Mouse (Mus musculus) layer of hippocampus, adult 9-11 months (tissue): ENCODE results near the gene Pgm2l1.
"Not testable (repeated sequence)": the region's sequence is repeated elsewhere in the genome, so short reads cannot be mapped to it uniquely, and the experiment has no call there.

ENCODE experiments used
- DNase-seq: peaks from one replicate; pipeline ENCODE4 v3.0.0; 2022

Pgm2l1 gene

GRCm38 (mm10) chr7:100230646-100231045 lies 3.5 kb downstream of the Pgm2l1 start:
- no peak for DNase-seq

DNA sequence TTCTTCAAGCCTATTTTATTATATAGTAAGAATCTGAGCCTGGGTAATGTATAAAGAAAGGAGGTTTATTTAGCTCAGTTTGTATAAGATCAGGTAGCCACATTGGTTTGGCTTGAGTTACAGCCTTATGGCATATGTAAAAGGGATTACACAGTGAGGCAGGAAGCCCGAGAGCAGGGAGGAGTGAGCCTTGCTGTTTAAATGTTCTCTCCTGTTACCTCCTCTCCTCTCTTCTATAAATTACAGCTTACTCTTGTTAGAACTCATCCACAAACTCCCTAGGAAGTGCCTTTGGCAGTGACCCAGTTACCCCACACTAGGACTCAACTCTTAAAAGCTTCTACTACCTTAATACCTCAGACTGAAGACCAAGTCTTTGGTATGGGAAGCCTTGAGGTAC lies 4.5 kb downstream of the Pgm2l1 start:
- DNase-seq = no peak

DNA sequence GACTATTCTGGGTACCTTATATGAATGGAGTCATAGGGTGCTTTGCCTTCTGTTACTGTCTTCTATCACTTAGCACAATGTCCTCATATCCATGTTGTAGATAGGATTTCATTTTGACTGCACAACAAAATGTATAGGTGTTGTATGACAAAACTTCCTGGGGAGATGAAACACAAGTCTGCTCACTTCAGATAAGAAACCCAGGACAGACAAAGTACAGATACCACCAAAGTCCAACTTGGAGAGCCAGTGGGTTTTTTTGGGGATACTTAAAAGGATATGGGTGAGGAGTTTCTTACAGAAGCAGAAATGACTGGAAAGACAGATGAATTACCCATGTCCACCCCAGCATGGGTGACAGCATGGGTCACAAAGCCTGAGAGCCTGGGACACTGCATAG lies 6.5 kb downstream of the Pgm2l1 start:
- DNase-seq = no peak

DNA sequence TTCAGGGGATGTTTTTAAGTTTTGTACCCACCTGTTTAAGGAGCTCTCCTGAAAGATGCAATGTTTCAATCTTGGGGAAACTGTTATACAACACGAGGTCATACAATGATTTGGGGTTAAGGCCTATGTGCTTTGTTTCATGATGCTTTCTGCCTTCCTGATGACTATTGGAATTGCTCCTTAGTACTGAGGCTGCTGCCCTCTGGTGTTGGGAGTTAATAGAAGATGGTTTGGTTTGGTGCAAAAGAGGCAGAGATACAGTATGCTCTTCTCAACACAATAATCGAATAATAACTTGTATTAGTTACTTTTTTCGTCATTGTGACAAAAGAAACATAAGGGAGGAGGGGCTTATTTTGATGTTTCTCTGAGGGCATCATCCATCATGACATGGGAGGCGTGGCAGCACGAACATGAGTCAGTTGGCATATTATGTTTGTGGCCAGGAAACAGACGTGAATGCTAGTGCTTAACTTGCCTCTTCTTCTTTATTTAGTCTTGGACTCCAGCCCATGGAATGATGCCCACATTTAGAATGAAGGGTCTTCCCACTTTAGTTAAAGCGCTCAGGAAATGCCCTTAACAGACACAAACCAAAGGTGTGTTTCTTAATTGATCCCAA lies 7.2 kb downstream of the Pgm2l1 start:
- peak; percentile 18 for DNase-seq

- DNase-seq = no peak
These were observed 11.1 kb downstream of the Pgm2l1 start for GRCm38 (mm10) chr7:100238271-100238670.

DNA sequence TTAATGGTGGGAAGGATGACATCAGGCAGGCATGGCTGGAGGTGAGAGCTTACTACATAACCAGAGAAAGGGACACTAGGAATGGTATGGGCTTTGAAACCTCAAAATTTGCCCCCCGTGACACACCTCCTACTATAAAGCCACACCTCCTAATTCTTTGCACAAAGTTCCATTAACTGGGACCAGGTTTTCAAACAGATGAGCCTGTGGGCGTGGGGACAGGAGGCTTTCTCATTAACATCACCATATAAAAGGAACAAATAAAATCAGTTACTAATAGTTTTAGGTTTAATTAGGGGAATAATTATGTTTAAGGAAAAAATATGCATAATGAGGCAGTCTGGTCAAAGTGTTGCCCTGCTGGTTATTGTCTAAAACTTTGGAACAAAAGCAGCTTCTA lies 13.4 kb downstream of the Pgm2l1 start:
- peak; percentile 55 for DNase-seq

DNA sequence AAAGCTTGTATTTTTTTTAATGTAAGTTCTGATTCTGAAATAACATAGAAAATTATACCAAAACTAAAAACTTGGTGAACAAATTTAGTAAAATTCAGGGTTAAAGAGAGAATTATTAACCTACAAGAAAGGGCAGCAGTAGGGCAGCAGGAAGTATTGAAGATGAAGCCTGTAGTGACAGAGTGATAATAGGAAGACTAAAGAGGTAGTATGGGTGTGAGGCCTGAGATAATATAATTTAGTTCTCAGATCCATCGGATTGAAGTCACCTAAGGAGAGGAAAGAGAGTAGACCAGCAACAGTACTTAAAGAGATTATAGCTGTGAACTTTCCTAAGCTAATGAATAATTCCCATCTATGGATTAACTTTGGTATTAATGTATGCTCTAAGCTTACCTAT lies 15.8 kb downstream of the Pgm2l1 start:
- no peak for DNase-seq

DNA sequence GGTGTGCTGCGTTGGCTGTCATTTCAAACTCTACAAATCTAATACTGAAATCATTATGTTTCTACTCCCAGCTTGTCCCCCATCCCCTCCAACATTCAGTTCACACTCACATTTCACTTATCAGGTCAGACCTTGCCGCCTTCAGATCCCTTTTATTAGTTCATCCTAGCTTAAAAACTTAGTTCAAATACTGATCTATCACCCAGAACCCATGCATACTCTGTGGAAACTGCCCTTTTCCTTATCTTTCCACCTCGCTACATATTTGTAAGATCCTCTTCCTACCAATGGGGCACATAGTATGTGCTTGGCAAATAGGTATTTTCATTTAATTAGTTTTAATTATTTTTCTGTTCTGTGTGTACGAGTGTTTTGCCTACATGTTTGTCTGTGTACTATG lies 17.0 kb downstream of the Pgm2l1 start:
- no peak for DNase-seq

DNA sequence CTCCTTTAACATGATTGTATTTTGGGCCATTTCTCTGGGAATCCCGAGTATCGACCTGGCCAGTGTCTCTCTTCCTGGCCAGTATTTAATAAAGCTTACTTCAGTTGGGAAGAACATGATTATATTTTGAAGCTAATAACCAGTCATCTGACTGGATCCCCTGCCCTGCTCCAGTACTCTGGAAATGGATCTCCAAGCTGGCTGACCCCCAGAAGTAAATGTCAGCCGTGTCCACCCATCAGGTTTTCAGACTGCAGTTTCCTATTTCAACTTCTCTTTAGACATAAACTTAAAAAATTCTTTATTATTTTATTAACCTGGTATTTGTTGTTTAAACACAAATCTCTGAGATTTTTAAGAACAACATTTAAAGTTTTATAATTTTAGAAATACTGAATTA lies 18.0 kb downstream of the Pgm2l1 start:
- no peak for DNase-seq

DNA sequence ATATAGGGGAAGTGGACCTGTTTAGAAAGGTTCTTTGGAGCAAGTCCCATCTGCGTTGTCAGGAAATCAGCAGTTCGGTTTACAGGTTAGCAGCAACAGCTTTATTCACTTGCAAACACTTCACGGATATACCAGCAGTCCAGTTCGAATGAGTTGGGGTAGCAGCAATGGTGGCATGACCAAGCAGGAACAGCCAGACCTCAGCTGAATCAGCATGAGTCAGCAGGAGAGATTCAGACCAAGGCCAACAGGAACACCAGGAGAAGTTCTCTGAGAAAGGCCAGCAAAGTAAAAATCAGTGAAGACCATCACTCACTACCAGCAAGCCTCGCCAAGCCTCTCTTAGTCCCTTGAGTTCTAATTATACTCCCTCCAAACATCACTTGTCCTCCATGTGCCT lies 23.5 kb downstream of the Pgm2l1 start:
- DNase-seq = no peak

- no peak for DNase-seq
These were observed 35.2 kb downstream of the Pgm2l1 start for GRCm38 (mm10) chr7:100262350-100262749.

- DNase-seq = not testable (repeated sequence)
These were observed 37.7 kb downstream of the Pgm2l1 start for GRCm38 (mm10) chr7:100264934-100265333.

- DNase-seq = no peak
These were observed 45.2 kb downstream of the Pgm2l1 start for GRCm38 (mm10) chr7:100272369-100272768.

DNA sequence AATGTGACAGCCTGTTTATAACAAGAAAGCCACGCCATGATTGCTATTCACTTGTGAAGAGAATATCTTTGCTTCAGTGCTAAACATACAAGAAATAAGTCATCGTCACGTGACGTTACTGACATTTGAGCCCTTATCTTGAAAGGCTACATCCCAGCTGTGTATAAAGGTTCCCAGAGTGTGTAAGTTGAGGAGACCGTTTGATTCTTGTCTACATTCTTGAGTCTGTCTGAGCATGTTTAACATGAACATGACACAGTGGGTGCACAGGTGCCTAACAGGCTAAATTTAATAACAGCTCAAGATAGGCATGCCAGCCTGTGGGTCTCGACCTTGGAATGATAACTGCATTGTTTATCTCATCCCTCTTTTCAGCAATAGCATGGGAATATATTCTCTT lies 47.3 kb downstream of the Pgm2l1 start:
- no peak for DNase-seq

GRCm38 (mm10) chr7:100276397-100276796 lies 49.2 kb downstream of the Pgm2l1 start:
- DNase-seq = no peak

- DNase-seq = no peak
These were observed 52.6 kb downstream of the Pgm2l1 start for GRCm38 (mm10) chr7:100279803-100280202.

DNA sequence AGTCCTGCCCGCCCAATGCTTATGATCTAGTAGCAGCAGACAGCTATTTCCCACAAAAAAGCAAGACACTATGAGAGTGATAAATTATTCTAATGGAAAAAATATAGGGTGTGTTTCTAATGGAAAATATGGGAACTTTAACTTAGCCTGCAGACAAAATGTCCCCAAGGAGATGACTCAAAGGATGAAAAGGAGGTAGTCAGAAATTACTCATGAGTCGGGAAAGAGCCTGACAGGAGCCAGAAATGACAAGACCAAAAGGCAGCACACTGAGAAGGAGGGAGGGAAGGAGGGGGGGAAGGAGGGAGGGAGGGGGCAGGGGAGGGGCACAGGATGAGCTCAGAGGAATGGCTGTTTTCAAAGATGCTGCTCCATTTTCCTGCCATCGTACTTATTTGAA lies 54.4 kb downstream of the Pgm2l1 start:
- DNase-seq = no peak

- DNase-seq = no peak
These were observed 56.1 kb downstream of the Pgm2l1 start for GRCm38 (mm10) chr7:100283298-100283697.

DNA sequence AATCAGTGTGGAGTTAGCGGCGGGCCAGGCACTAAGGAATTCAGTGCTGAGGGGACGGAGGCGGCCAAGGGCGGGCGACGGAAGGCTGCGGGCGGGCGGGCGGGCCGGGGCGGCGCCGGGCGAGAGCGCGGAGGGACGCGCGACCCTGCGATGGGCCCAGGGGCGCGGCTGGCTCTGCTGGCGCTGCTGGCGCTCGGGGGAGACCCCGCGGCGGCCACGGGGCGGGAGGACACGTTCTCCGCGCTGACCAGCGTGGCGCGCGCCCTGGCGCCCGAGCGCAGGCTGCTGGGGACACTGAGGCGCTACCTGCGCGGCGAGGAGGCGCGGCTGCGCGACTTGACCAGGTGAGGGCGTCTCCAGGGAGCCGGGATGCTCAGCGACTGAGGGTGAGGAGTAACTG lies 58.2 kb downstream of the Pgm2l1 start, which contains the start of gene P4ha3:
P4ha3 (plus strand) TSS at position 138 of the 400 bp plus-strand sequence.
- DNase-seq = no peak

DNA sequence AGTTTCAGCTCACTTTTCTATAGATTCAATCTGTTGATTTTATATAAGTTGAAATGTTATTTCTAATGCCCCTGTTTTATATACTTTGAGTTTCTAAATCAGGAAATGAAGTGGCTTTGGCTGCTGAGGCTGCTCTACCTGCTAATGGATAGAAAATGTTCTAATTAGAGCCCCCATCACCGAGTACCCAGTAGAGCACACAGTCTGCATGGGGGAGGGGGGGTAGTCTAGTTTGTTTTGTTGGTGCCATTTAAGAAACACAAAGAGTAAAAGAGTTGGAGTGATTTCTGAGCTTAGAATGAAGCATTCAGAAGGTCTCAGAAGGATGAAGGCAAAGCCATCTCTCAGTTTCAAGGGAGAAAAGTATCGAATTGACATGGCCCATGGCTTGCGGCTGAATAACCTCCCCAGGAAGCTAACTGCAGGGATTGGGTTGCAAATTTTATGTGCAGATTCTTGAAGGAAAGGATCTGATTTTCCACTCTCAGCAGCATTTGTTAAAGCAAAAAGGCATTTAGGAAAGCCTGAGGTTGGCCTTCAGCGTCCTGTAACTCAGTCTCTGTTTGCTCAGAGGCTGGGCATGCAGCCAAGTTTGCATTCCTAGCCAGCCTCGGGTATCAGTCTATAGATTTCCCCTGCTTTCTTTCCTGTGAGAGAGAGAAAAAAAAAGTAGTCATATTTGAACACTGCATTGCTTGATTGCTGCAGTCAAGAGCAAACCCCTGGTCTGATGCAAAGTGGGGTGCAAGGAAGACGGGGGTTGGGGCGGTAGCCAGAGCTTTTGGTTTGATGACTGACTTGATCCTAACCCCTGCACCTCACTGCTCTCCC lies 60.8 kb downstream of the Pgm2l1 start:
- no peak for DNase-seq

GRCm38 (mm10) chr7:100288622-100289021 lies 61.4 kb downstream of the Pgm2l1 start:
- no peak for DNase-seq

DNA sequence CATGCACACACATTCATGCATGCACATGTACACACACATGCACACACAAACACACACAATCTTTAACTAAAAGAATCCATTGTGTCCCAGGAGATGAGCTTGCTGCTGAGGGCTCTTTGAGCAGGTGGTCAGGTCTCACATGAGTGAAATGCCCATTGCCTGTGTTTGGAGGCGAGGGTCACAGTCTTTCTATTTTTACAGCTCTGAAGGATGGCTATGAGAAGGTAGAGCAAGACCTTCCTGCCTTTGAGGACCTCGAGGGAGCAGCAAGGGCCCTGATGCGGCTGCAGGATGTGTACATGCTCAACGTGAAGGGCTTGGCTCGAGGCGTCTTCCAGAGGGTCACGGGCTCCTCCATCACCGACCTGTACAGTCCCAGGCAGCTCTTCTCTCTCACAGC lies 66.4 kb downstream of the Pgm2l1 start:
- DNase-seq = no peak

- peak; percentile 56 for DNase-seq
These were observed 68.6 kb downstream of the Pgm2l1 start for GRCm38 (mm10) chr7:100295745-100296144.

DNA sequence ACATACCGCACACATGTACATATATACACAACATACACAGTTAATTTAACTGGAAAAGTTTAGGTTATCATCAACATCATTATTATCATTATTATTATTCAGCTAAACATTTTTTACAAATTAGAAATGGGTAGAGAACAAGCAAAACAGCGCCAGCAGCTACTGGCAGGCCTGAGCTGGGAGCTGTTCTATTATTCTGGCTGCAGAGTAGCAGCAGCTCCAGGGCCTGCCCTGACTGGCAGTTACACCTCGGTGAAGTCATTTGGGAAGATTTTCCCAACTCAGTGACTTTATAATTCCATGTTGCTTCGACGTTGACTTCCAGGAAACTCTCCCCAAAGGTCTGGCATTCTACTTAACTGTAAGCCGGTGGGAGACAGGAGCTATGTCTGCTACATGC lies 69.5 kb downstream of the Pgm2l1 start:
- DNase-seq = no peak
